Mouse (Mus musculus): ENCODE measurements around the gene Gpr18. TPM values are rescaled to one million over a fixed set of nuclear protein-coding genes. Genes with fewer than 3 reads are reported as not detected.

Gpr18 gene
- polyA plus RNA-seq, 1 experiment = 91.9 TPM

GRCm38 (mm10) chr14:121957176-121957871, 41.7 kb upstream of the Gpr18 start:
- TF ChIP-seq CTCF (IDR thresholded peaks at IDR 0.05; ENCODE audit: extremely low read depth, insufficient read depth, insufficient read length, insufficient replicate concordance) (no peak), POLR2A (IDR thresholded peaks at IDR 0.05; ENCODE audit: low read depth, low read length) (no peak)
- H3K36me3 ChIP-seq (ENCODE audit: control insufficient read depth, insufficient read depth, low read length) = peaks cover 22% of the 10 kb centered on the region
- WGBS = 85% methylated on average over 10 of the region's 10 CpGs
- H3K27ac ChIP-seq (ENCODE audit: insufficient read depth, low read length) = peak overlapping the region; percentile 40; the same call in 1 of the 2 replicates
- no peaks in the 10 kb centered on the region for H3K27me3 ChIP-seq (ENCODE audit: control insufficient read depth, insufficient read depth, low read length)
- no peak overlapping the region for H3K4me3 ChIP-seq (ENCODE audit: extremely low read depth, insufficient read depth, insufficient read length)
- peaks cover 48% of the 10 kb centered on the region for H3K4me1 ChIP-seq (ENCODE audit: control insufficient read depth, insufficient read depth, insufficient read length)
- no peak for DNase-seq (ENCODE audit: low read depth in 1 of 2, low spot score in 2 of 2)

- H3K4me3 ChIP-seq (ENCODE audit: extremely low read depth, insufficient read depth, insufficient read length) = no peak overlapping the region
- H3K4me1 ChIP-seq (ENCODE audit: control insufficient read depth, insufficient read depth, insufficient read length) = peaks cover 43% of the 10 kb centered on the region
- no peaks in the 10 kb centered on the region for H3K27me3 ChIP-seq (ENCODE audit: control insufficient read depth, insufficient read depth, low read length)
- peak overlapping the region; percentile 65 for H3K27ac ChIP-seq (ENCODE audit: insufficient read depth, low read length)
- WGBS = 56% methylated on average over 5 of the region's 5 CpGs
- TF ChIP-seq CTCF (IDR thresholded peaks at IDR 0.05; ENCODE audit: extremely low read depth, insufficient read depth, insufficient read length, insufficient replicate concordance) (no peak), POLR2A (IDR thresholded peaks at IDR 0.05; ENCODE audit: low read depth, low read length) (no peak)
- no peak for DNase-seq (ENCODE audit: low read depth in 1 of 2, low spot score in 2 of 2)
- peaks cover 24% of the 10 kb centered on the region for H3K36me3 ChIP-seq (ENCODE audit: control insufficient read depth, insufficient read depth, low read length)
Measured at GRCm38 (mm10) chr14:121956291-121956690, 40.7 kb upstream of the Gpr18 start.

DNA sequence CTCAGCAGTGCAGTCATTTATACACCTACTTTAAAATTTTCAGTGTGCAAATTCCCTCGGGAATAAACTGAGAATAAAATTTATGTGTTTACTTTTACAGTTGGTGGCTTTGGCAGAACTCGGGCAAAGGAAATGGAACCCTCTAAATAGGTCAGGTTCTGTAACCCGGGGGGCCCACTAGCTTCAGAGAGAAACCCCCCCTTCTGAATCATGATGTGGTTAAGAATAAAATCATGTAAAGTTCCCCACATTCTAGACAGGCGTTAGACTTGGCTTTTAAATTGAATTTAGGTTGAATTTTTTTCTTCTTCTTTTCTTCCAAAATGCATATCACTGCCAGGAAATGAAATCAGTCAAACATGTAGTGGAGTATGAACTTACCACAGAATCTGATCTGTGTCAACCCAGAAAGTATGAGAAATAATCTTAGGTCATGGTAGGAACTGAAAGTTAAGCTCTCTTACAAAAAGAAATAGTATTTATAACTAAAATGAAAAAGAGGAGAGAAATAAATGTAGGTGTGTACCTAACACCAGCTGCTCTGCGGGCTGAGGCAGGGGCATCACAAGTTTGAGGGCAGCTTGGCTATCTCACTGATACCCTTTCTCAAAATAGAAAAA, 39.7 kb upstream of the Gpr18 start:
- WGBS = 12% methylated on average over 5 of the region's 5 CpGs
- H3K4me3 ChIP-seq (ENCODE audit: extremely low read depth, insufficient read depth, insufficient read length) = no peak overlapping the region
- TF ChIP-seq CTCF (IDR thresholded peaks at IDR 0.05; ENCODE audit: extremely low read depth, insufficient read depth, insufficient read length, insufficient replicate concordance) (no peak), POLR2A (IDR thresholded peaks at IDR 0.05; ENCODE audit: low read depth, low read length) (no peak)
- no peak for DNase-seq (ENCODE audit: low read depth in 1 of 2, low spot score in 2 of 2)
- peaks cover 41% of the 10 kb centered on the region for H3K4me1 ChIP-seq (ENCODE audit: control insufficient read depth, insufficient read depth, insufficient read length)
- H3K27ac ChIP-seq (ENCODE audit: insufficient read depth, low read length) = peak overlapping the region; percentile 89
- H3K27me3 ChIP-seq (ENCODE audit: control insufficient read depth, insufficient read depth, low read length) = no peaks in the 10 kb centered on the region
- peaks cover 21% of the 10 kb centered on the region for H3K36me3 ChIP-seq (ENCODE audit: control insufficient read depth, insufficient read depth, low read length)

DNA sequence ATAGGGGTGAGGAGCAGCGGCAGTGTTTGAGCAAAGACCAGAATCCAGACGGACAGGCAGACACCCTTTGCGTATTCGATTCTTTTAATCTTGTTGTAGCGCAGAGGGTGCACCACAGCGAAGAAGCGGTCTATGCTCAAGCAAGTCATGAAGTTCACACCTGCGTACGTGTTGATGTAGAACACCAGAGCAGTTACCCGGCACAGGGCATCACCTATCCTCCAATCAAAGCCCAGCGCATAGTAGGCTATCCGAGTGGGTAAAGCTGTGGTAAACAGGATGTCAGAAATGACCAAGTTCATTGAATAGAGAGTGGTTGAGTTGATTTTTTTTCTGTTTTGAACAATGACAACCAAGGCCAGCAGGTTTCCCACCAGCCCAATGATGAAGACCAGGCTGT, 39.0 kb upstream of the Gpr18 start:
- H3K36me3 ChIP-seq (ENCODE audit: control insufficient read depth, insufficient read depth, low read length) = peaks cover 20% of the 10 kb centered on the region
- H3K4me1 ChIP-seq (ENCODE audit: control insufficient read depth, insufficient read depth, insufficient read length) = peaks cover 47% of the 10 kb centered on the region
- H3K4me3 ChIP-seq (ENCODE audit: extremely low read depth, insufficient read depth, insufficient read length) = no peak overlapping the region
- 80% methylated on average over 12 of the region's 12 CpGs for WGBS
- no peaks in the 10 kb centered on the region for H3K27me3 ChIP-seq (ENCODE audit: control insufficient read depth, insufficient read depth, low read length)
- TF ChIP-seq POLR2A (IDR thresholded peaks at IDR 0.05; ENCODE audit: low read depth, low read length) = no peak
- TF ChIP-seq CTCF (IDR thresholded peaks at IDR 0.05; ENCODE audit: extremely low read depth, insufficient read depth, insufficient read length, insufficient replicate concordance) = no peak
- H3K27ac ChIP-seq (ENCODE audit: insufficient read depth, low read length) = peak overlapping the region; percentile 79
- no peak for DNase-seq (ENCODE audit: low read depth in 1 of 2, low spot score in 2 of 2)

- TF ChIP-seq CTCF (IDR thresholded peaks at IDR 0.05; ENCODE audit: extremely low read depth, insufficient read depth, insufficient read length, insufficient replicate concordance) (no peak), POLR2A (IDR thresholded peaks at IDR 0.05; ENCODE audit: low read depth, low read length) (no peak)
- DNase-seq (ENCODE audit: low read depth in 1 of 2, low spot score in 2 of 2) = no peak
- H3K27ac ChIP-seq (ENCODE audit: insufficient read depth, low read length) = peak overlapping the region; percentile 79
- peaks cover 20% of the 10 kb centered on the region for H3K36me3 ChIP-seq (ENCODE audit: control insufficient read depth, insufficient read depth, low read length)
- H3K4me1 ChIP-seq (ENCODE audit: control insufficient read depth, insufficient read depth, insufficient read length) = peaks cover 50% of the 10 kb centered on the region
- 90% methylated on average over 11 of the region's 11 CpGs for WGBS
- H3K27me3 ChIP-seq (ENCODE audit: control insufficient read depth, insufficient read depth, low read length) = no peaks in the 10 kb centered on the region
- H3K4me3 ChIP-seq (ENCODE audit: extremely low read depth, insufficient read depth, insufficient read length) = no peak overlapping the region
Measured at GRCm38 (mm10) chr14:121954129-121954528, 38.5 kb upstream of the Gpr18 start.

DNA sequence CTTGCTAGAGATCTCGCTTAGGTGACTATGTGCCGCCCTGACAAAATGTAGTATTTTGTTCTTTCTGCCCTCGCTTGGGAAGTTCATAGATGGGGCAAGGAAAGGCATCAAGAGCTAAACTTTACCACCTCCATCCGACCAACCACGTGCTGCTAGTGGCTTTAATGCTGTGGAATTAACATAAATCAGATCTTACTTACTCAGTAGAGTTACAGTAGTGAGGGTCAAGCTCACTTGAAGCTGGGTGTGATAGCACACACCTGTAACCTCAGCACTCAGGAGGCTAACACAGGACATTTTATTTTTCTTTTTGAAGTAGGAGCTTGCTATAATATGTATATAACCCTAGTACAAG, 36.4 kb upstream of the Gpr18 start:
- peaks cover 18% of the 10 kb centered on the region for H3K36me3 ChIP-seq (ENCODE audit: control insufficient read depth, insufficient read depth, low read length)

More for the DNA sequence above, 36.4 kb upstream of the Gpr18 start:
- Histone ChIP-seq H3K4me3 (ENCODE audit: extremely low read depth, insufficient read depth, insufficient read length) (no peak overlapping the region), H3K27me3 (ENCODE audit: control insufficient read depth, insufficient read depth, low read length) (no peaks in the 10 kb centered on the region), H3K27ac (ENCODE audit: insufficient read depth, low read length) (peak overlapping the region; percentile 63; the same call in 1 of the 2 replicates), H3K4me1 (ENCODE audit: control insufficient read depth, insufficient read depth, insufficient read length) (peaks cover 42% of the 10 kb centered on the region)
- 89% methylated on average over 5 of the region's 5 CpGs for WGBS
- TF ChIP-seq POLR2A (IDR thresholded peaks at IDR 0.05; ENCODE audit: low read depth, low read length) (no peak), CTCF (IDR thresholded peaks at IDR 0.05; ENCODE audit: extremely low read depth, insufficient read depth, insufficient read length, insufficient replicate concordance) (no peak)
- DNase-seq (ENCODE audit: low read depth in 1 of 2, low spot score in 2 of 2) = peak in 1 of 2 experiments; percentile 1
